Mouse (Mus musculus) ES-Bruce4 (cell line): ENCODE results near the gene Arid1a.

Experiments
- CTCF ChIP-seq: IDR thresholded peaks from one replicate; pipeline ENCODE4 v1.8.1; 2011; ENCODE audit warnings: low read depth, low read length
- EP300 ChIP-seq: IDR thresholded peaks from 2 replicates; pipeline ENCODE4 v1.6.1; 2011; ENCODE audit warnings: low read depth, low read length; ENCODE audit not compliant: insufficient read depth
- POLR2A ChIP-seq: IDR thresholded peaks from one replicate; pipeline ENCODE4 v1.8.1; 2011; ENCODE audit warnings: low read length; ENCODE audit not compliant: insufficient read depth

GRCm38 (mm10) chr4:133629191-133629590 is 127.4 kb downstream of the Arid1a start:
- TF ChIP-seq CTCF: no peak
- no peak for TF ChIP-seq POLR2A
- no peak for TF ChIP-seq EP300
